ENCODE assay signal across 9 mouse cellular contexts in genomic region chr4:96022803-96023202, GRCm38 (mm10). TPM values are rescaled to one million over a fixed set of nuclear protein-coding genes. Genes with fewer than 3 reads are reported as not detected.
DNase-seq lines count a peak whose midpoint lies in the region; ATAC-seq and TF ChIP-seq lines count a peak whose summit lies in the region.
"Had no signal": no experiment of that assay in that cellular context is flagged by ENCODE, and none has a peak within 500 bp of the region (broad histone marks: within the 10 kb centered on the region; RNA-seq: fewer than 3 reads in every experiment).

No protein-coding gene starts in this region.

- no peaks in the 10 kb centered on the region for H3K27me3 ChIP-seq in heart, postnatal 0 days (ENCODE audit: control insufficient read depth, insufficient read depth, low read length)
- H3K27me3 ChIP-seq in midbrain, embryonic 12.5 days, result no peaks in the 10 kb centered on the region
- no peaks in the 10 kb centered on the region for H3K27me3 ChIP-seq in midbrain, embryonic 15.5 days (replicated peaks)
- H3K27me3 ChIP-seq in stomach, postnatal 0 days (ENCODE audit: control insufficient read depth, insufficient read depth, low read length), result no peaks in the 10 kb centered on the region

- no peaks in the 10 kb centered on the region for H3K9me3 ChIP-seq in heart, postnatal 0 days (replicated peaks; ENCODE audit: control insufficient read depth, low read length)
- H3K9me3 ChIP-seq in midbrain, embryonic 12.5 days, result no peaks in the 10 kb centered on the region
- no peaks in the 10 kb centered on the region for H3K9me3 ChIP-seq in midbrain, embryonic 15.5 days
- H3K9me3 ChIP-seq in stomach, postnatal 0 days (ENCODE audit: control insufficient read depth, low read length), result no peaks in the 10 kb centered on the region

- H3K4me3 ChIP-seq in heart, postnatal 0 days (ENCODE audit: low read depth, low read length), result no peak overlapping the region
- H3K4me3 ChIP-seq in midbrain, embryonic 12.5 days, result no peak overlapping the region
- H3K4me3 ChIP-seq in midbrain, embryonic 15.5 days, result no peak overlapping the region
- no peak overlapping the region for H3K4me3 ChIP-seq in stomach, postnatal 0 days (ENCODE audit: low read depth, low read length)

- TF ChIP-seq EP300 in heart, postnatal 0 days (IDR thresholded peaks at IDR 0.05; ENCODE audit: low read depth), result no peak
- no peak for TF ChIP-seq EP300 in stomach, postnatal 0 days (optimal IDR thresholded peaks at IDR 0.05)

- H3K4me1 ChIP-seq in heart, postnatal 0 days (ENCODE audit: control insufficient read depth, insufficient read depth), result no peaks in the 10 kb centered on the region
- no peaks in the 10 kb centered on the region for H3K4me1 ChIP-seq in midbrain, embryonic 12.5 days
- H3K4me1 ChIP-seq in midbrain, embryonic 15.5 days, result no peaks in the 10 kb centered on the region
- no peaks in the 10 kb centered on the region for H3K4me1 ChIP-seq in stomach, postnatal 0 days (replicated peaks; ENCODE audit: control insufficient read depth, insufficient read depth)

- intact Hi-C loops in heart, postnatal 14 days (cut with DNase I), result no loop called here

- no peak for DNase-seq in heart, postnatal 0 days (ENCODE audit: low spot score)
- DNase-seq in heart, postnatal 14 days, result no peak
- DNase-seq in embryo, embryonic 10.5 days (ENCODE audit: low spot score), result peak; percentile 53
- no peak for DNase-seq in stomach, postnatal 0 days (ENCODE audit: low spot score)
- no peak for DNase-seq in urinary bladder, postnatal 4 days (ENCODE audit: low spot score in 2 of 2)
- DNase-seq: lung, postnatal 14 days had no signal

- peaks cover 7% of the 10 kb centered on the region; the same call in 1 of the 2 replicates for H3K36me3 ChIP-seq in heart, postnatal 0 days (replicated peaks; ENCODE audit: control insufficient read depth, insufficient read depth, low read length)
- H3K36me3 ChIP-seq in midbrain, embryonic 12.5 days, result peaks cover 7% of the 10 kb centered on the region
- H3K36me3 ChIP-seq in midbrain, embryonic 15.5 days (replicated peaks), result peaks cover 20% of the 10 kb centered on the region
- no peaks in the 10 kb centered on the region for H3K36me3 ChIP-seq in stomach, postnatal 0 days (ENCODE audit: control insufficient read depth, insufficient read depth, low read length)

- H3K27ac ChIP-seq in heart, postnatal 0 days (ENCODE audit: low read depth), result no peak overlapping the region
- no peak overlapping the region for H3K27ac ChIP-seq in midbrain, embryonic 12.5 days (replicated peaks)
- H3K27ac ChIP-seq in midbrain, embryonic 15.5 days, result no peak overlapping the region
- H3K27ac ChIP-seq in stomach, postnatal 0 days (replicated peaks), result no peak overlapping the region

- ATAC-seq in heart, postnatal 0 days (ENCODE audit: insufficient read depth, low read depth), result no peak
- ATAC-seq in midbrain, embryonic 12.5 days (ENCODE audit: low FRiP score, low read depth), result 0 out of 2 replicates have a peak, but pooled peaks have one; percentile 54
- no peak for ATAC-seq in midbrain, embryonic 15.5 days (replicated peaks)
- ATAC-seq in stomach, postnatal 0 days (ENCODE audit: low FRiP score, low TSS enrichment), result no peak

- no peak overlapping the region for H3K9ac ChIP-seq in heart, postnatal 0 days (replicated peaks; ENCODE audit: low read depth, low read length)
- no peak overlapping the region for H3K9ac ChIP-seq in midbrain, embryonic 12.5 days (replicated peaks)
- H3K9ac ChIP-seq in midbrain, embryonic 15.5 days, result no peak overlapping the region
- H3K9ac ChIP-seq in stomach, postnatal 0 days (ENCODE audit: low read length), result no peak overlapping the region

- no peak overlapping the region for H3K4me2 ChIP-seq in heart, postnatal 0 days (ENCODE audit: low read depth, low read length)
- no peak overlapping the region for H3K4me2 ChIP-seq in midbrain, embryonic 12.5 days (replicated peaks)
- no peak overlapping the region for H3K4me2 ChIP-seq in midbrain, embryonic 15.5 days
- H3K4me2 ChIP-seq in stomach, postnatal 0 days (replicated peaks; ENCODE audit: low read depth), result no peak overlapping the region

- peak; percentile 51 for TF ChIP-seq CTCF in heart, postnatal 0 days (IDR thresholded peaks at IDR 0.05; ENCODE audit: low read depth)
- TF ChIP-seq CTCF in stomach, postnatal 0 days (IDR thresholded peaks at IDR 0.05; ENCODE audit: low read depth), result peak; percentile 76

RNA-seq across cellular contexts. Expression of gene Cyp2j13, which starts 54.5 kb away (rescaled TPM):
- not detected in 2 replicates for total RNA-seq in heart, postnatal 0 days (2014; rRNA removed; ENCODE audit: low replicate concordance)
- polyA plus RNA-seq in heart, postnatal 0 days (2015; fragmentation: Nextera tagmentation; extraction: Ambion mirVana), result not detected in 2 replicates
- not detected for total RNA-seq in heart, postnatal 14 days (2021)
- polyA plus RNA-seq in midbrain, embryonic 12.5 days (2016; fragmentation: Nextera tagmentation; extraction: Ambion mirVana), result not detected in 2 replicates
- not detected in 2 replicates for polyA plus RNA-seq in midbrain, embryonic 15.5 days (2015; fragmentation: Nextera tagmentation; extraction: Ambion mirVana)
- polyA plus RNA-seq in stomach, postnatal 0 days (2015; fragmentation: Nextera tagmentation; extraction: Ambion mirVana), result not detected in 2 replicates
- total RNA-seq: granulocyte monocyte progenitor cell, adult 5-6 weeks had no signal

RNA-seq across cellular contexts. Expression of gene Hook1, which starts 55.8 kb away (rescaled TPM):
- total RNA-seq in heart, postnatal 0 days (2014; rRNA removed; ENCODE audit: low replicate concordance), result 1.9 and 2.0 TPM in 2 replicates
- 3.3 and 3.7 TPM in 2 replicates for polyA plus RNA-seq in heart, postnatal 0 days (2015; fragmentation: Nextera tagmentation; extraction: Ambion mirVana)
- total RNA-seq in heart, postnatal 14 days (2021), result 1 to 10 TPM; 5.3 to 6.4 TPM
- 38.6 and 45.3 TPM in 2 replicates for polyA plus RNA-seq in midbrain, embryonic 12.5 days (2016; fragmentation: Nextera tagmentation; extraction: Ambion mirVana)
- polyA plus RNA-seq in midbrain, embryonic 15.5 days (2015; fragmentation: Nextera tagmentation; extraction: Ambion mirVana), result 72.9 and 81.0 TPM in 2 replicates
- polyA plus RNA-seq in stomach, postnatal 0 days (2015; fragmentation: Nextera tagmentation; extraction: Ambion mirVana), result 13.0 TPM in 2 replicates
